ENCODE assay signal across 8 mouse cellular contexts in genomic region chr7:76392296-76392940, GRCm38 (mm10).
A peak's percentile ranks its signal among the peaks of the same experiment; 100 is the strongest.
DNase-seq lines count a peak whose midpoint lies in the region; ATAC-seq lines count a peak whose summit lies in the region.

No protein-coding gene starts in this region.

- peak overlapping the region; percentile 67 for H3K4me2 ChIP-seq in heart, embryonic 16.5 days (ENCODE audit: low read depth, low read length)
- H3K4me2 ChIP-seq in embryonic facial prominence, embryonic 12.5 days (replicated peaks): peak overlapping the region; percentile 46
- H3K4me2 ChIP-seq in hindbrain, embryonic 14.5 days (replicated peaks): peak overlapping the region; percentile 47
- H3K4me2 ChIP-seq in midbrain, embryonic 13.5 days (replicated peaks): peak overlapping the region; percentile 52

- H3K27ac ChIP-seq in heart, embryonic 16.5 days (ENCODE audit: low read length): no peak overlapping the region
- H3K27ac ChIP-seq in embryonic facial prominence, embryonic 12.5 days: no peak overlapping the region
- no peak overlapping the region for H3K27ac ChIP-seq in hindbrain, embryonic 14.5 days
- 0 out of 2 replicates have a peak overlapping the region, but pooled peaks have one; percentile 51 for H3K27ac ChIP-seq in midbrain, embryonic 13.5 days

- no peaks in the 10 kb centered on the region for H3K36me3 ChIP-seq in heart, embryonic 16.5 days (ENCODE audit: control insufficient read depth, insufficient read depth)
- H3K36me3 ChIP-seq in embryonic facial prominence, embryonic 12.5 days: no peaks in the 10 kb centered on the region
- H3K36me3 ChIP-seq in hindbrain, embryonic 14.5 days (replicated peaks; ENCODE audit: control insufficient read depth, insufficient read depth): no peaks in the 10 kb centered on the region
- H3K36me3 ChIP-seq in midbrain, embryonic 13.5 days: no peaks in the 10 kb centered on the region

- 0 out of 2 replicates have a peak, but pooled peaks cover 4% of the 10 kb centered on the region for H3K4me1 ChIP-seq in heart, embryonic 16.5 days (ENCODE audit: control insufficient read depth, insufficient read depth, low read length)
- H3K4me1 ChIP-seq in embryonic facial prominence, embryonic 12.5 days: no peaks in the 10 kb centered on the region
- H3K4me1 ChIP-seq in hindbrain, embryonic 14.5 days (replicated peaks; ENCODE audit: control insufficient read depth, insufficient read depth, low read length): peaks cover 6% of the 10 kb centered on the region
- H3K4me1 ChIP-seq in midbrain, embryonic 13.5 days (replicated peaks): peaks cover 17% of the 10 kb centered on the region

- H3K27me3 ChIP-seq in heart, embryonic 16.5 days (ENCODE audit: control insufficient read depth, insufficient read depth, low read length): no peaks in the 10 kb centered on the region
- H3K27me3 ChIP-seq in embryonic facial prominence, embryonic 12.5 days: no peaks in the 10 kb centered on the region
- no peaks in the 10 kb centered on the region for H3K27me3 ChIP-seq in hindbrain, embryonic 14.5 days (ENCODE audit: control insufficient read depth, insufficient read depth, low read length)
- no peaks in the 10 kb centered on the region for H3K27me3 ChIP-seq in midbrain, embryonic 13.5 days

- H3K9ac ChIP-seq in heart, embryonic 16.5 days (ENCODE audit: low read length): no peak overlapping the region
- no peak overlapping the region; the same call in 1 of the 2 replicates for H3K9ac ChIP-seq in embryonic facial prominence, embryonic 12.5 days
- no peak overlapping the region for H3K9ac ChIP-seq in hindbrain, embryonic 14.5 days
- H3K9ac ChIP-seq in midbrain, embryonic 13.5 days (replicated peaks): peak overlapping the region; percentile 32; the same call in 1 of the 2 replicates

- WGBS in heart, embryonic 16.5 days: 21% methylated on average over 15 of the region's 15 CpGs
- WGBS in embryonic facial prominence, embryonic 12.5 days: 20% methylated on average over 15 of the region's 15 CpGs
- 23% methylated on average over 15 of the region's 15 CpGs for WGBS in hindbrain, embryonic 14.5 days
- whole genome bisulfite sequencing in midbrain, embryonic 13.5 days: 18% methylated on average over 15 of the region's 15 CpGs

- DNase-seq in heart, adult 18-20 months: no peak
- no peak for DNase-seq in hindbrain, embryonic 14.5 days (ENCODE audit: low spot score)
- DNase-seq in adrenal gland, adult 18-20 months (ENCODE audit: low spot score in 2 of 2): no peak
- DNase-seq in B cell, adult 2 months: no peak
- no peak for DNase-seq in gastrocnemius, postnatal 36 days

- intact Hi-C loops in gastrocnemius, postnatal 36 days (cut with DNase I): loop anchor here (5.0 kb wide), 1 partner anchor 550 kb away; no protein-coding TSS in a partner anchor

- H3K4me3 ChIP-seq in heart, embryonic 16.5 days (ENCODE audit: low read length): no peak overlapping the region; the same call in 1 of the 2 replicates
- H3K4me3 ChIP-seq in embryonic facial prominence, embryonic 12.5 days: 0 out of 2 replicates have a peak overlapping the region, but pooled peaks have one; percentile 14
- peak overlapping the region; percentile 20; the same call in 1 of the 2 replicates for H3K4me3 ChIP-seq in hindbrain, embryonic 14.5 days (replicated peaks; ENCODE audit: low read length)
- H3K4me3 ChIP-seq in midbrain, embryonic 13.5 days (replicated peaks): peak overlapping the region; percentile 37

- H3K9me3 ChIP-seq in heart, embryonic 16.5 days (replicated peaks; ENCODE audit: control insufficient read depth, low read length): no peaks in the 10 kb centered on the region
- no peaks in the 10 kb centered on the region for H3K9me3 ChIP-seq in embryonic facial prominence, embryonic 12.5 days
- no peaks in the 10 kb centered on the region for H3K9me3 ChIP-seq in hindbrain, embryonic 14.5 days (ENCODE audit: control insufficient read depth, low read length)
- H3K9me3 ChIP-seq in midbrain, embryonic 13.5 days: no peaks in the 10 kb centered on the region

- ATAC-seq in heart, embryonic 16.5 days (replicated peaks; ENCODE audit: extremely low read depth, insufficient read depth, low FRiP score): 0 out of 2 replicates have a peak, but pooled peaks have one; percentile 14
- no peak for ATAC-seq in embryonic facial prominence, embryonic 12.5 days (ENCODE audit: insufficient number of reproducible peaks, insufficient read depth, low FRiP score, low TSS enrichment)
- peak; percentile 74 for ATAC-seq in hindbrain, embryonic 14.5 days (ENCODE audit: low FRiP score)
- ATAC-seq in midbrain, embryonic 13.5 days: peak; percentile 83
